Comparison of ENCODE assay signal across 9 mouse cellular contexts in genomic region chr11:54307139-54307816, GRCm38 (mm10). TPM values are rescaled to one million over a fixed set of nuclear protein-coding genes. Genes with fewer than 3 reads are reported as not detected.
DNase-seq lines count a peak whose midpoint lies in the region; ATAC-seq lines count a peak whose summit lies in the region.
"Had no signal": no experiment of that assay in that cellular context is flagged by ENCODE, and none has a peak within 500 bp of the region (broad histone marks: within the 10 kb centered on the region; RNA-seq: fewer than 3 reads in every experiment).

No protein-coding gene starts in this region.

- DNase-seq in kidney, adult 18-20 months = peak; percentile 56
- peak; percentile 82 for DNase-seq in MN1 (ENCODE audit: low spot score)
- peak; percentile 71 for DNase-seq in cerebellum, adult 8-10 months
- DNase-seq in heart, postnatal 36 days = peak; percentile 52 to 58
- peak; percentile 70 to 74 for DNase-seq in left cerebral cortex, postnatal 14 days (ENCODE audit: low spot score in 2 of 2)
- peak; percentile 54 for DNase-seq in retina, postnatal 7 days (ENCODE audit: low read depth, low spot score)
- no peak for DNase-seq in yolk sac, embryonic 10.5 days (ENCODE audit: low spot score)

- no peaks in the 10 kb centered on the region for H3K36me3 ChIP-seq in kidney, embryonic 15.5 days
- H3K36me3 ChIP-seq: liver, embryonic 15.5 days had no signal

- WGBS in kidney, embryonic 15.5 days = 77% methylated on average over 7 of the region's 7 CpGs

- peaks cover 14% of the 10 kb centered on the region for H3K4me1 ChIP-seq in kidney, embryonic 15.5 days

- H3K27me3 ChIP-seq in kidney, embryonic 15.5 days = peaks cover 17% of the 10 kb centered on the region

- H3K9ac ChIP-seq in kidney, embryonic 15.5 days = no peak overlapping the region
- H3K9ac ChIP-seq: liver, embryonic 15.5 days had no signal

- H3K4me3 ChIP-seq in kidney, embryonic 15.5 days (replicated peaks) = no peak overlapping the region
- H3K4me3 ChIP-seq: liver, embryonic 15.5 days had no signal

- H3K4me2 ChIP-seq in kidney, embryonic 15.5 days = no peak overlapping the region
- H3K4me2 ChIP-seq: liver, embryonic 15.5 days had no signal

- intact Hi-C loops in heart, postnatal 36 days (cut with DNase I) = loop anchor here (1.0 to 10.0 kb wide), 3 partner anchors 47 to 168 kb away; no protein-coding TSS in a partner anchor
- intact Hi-C loops in left cerebral cortex, postnatal 14 days (cut with DNase I) = loop anchor here (5.0 kb wide), 2 partner anchors 45 to 230 kb away; no protein-coding TSS in a partner anchor

- no peak overlapping the region for H3K27ac ChIP-seq in kidney, embryonic 15.5 days
- H3K27ac ChIP-seq: liver, embryonic 15.5 days had no signal

- no peaks in the 10 kb centered on the region for H3K9me3 ChIP-seq in kidney, embryonic 15.5 days (replicated peaks)
- H3K9me3 ChIP-seq: liver, embryonic 15.5 days had no signal

- no peak for ATAC-seq in kidney, embryonic 15.5 days (replicated peaks; ENCODE audit: low FRiP score)

RNA-seq across cellular contexts. Expression of gene Acsl6, which starts 3.7 kb away (rescaled TPM):
- 0.70 and 0.89 TPM in 2 replicates for polyA plus RNA-seq in kidney, embryonic 15.5 days (2015; fragmentation: Nextera tagmentation; extraction: Ambion mirVana)
- total RNA-seq in heart, postnatal 36 days (2021) = 1 to 10 TPM; 3.1 to 5.9 TPM
- total RNA-seq in left cerebral cortex, postnatal 14 days (2021) = 100 to 1,000 TPM; 183 to 184 TPM

RNA-seq across cellular contexts. Expression of gene Il3, which starts 40.2 kb away (rescaled TPM):
- not detected in 2 replicates for polyA plus RNA-seq in kidney, embryonic 15.5 days (2015; fragmentation: Nextera tagmentation; extraction: Ambion mirVana)
- not detected for total RNA-seq in heart, postnatal 36 days (2021)
- not detected for total RNA-seq in left cerebral cortex, postnatal 14 days (2021)
- polyA plus RNA-seq: liver, embryonic 15.5 days had no signal

RNA-seq across cellular contexts. Expression of gene Csf2, which starts 57.8 kb away (rescaled TPM):
- polyA plus RNA-seq in kidney, embryonic 15.5 days (2015; fragmentation: Nextera tagmentation; extraction: Ambion mirVana) = not detected in 2 replicates
- not detected for total RNA-seq in heart, postnatal 36 days (2021)
- not detected for total RNA-seq in left cerebral cortex, postnatal 14 days (2021)
- polyA plus RNA-seq: liver, embryonic 15.5 days had no signal

Comparison
In these comparisons a context has a peak if more than half of its experiments do, and no peak if none do; other contexts are left out.
1. RNA of gene Acsl6, which starts 3.7 kb away (total RNA-seq): 183 to 184 TPM in left cerebral cortex, postnatal 14 days; 3.1 to 5.9 TPM in heart, postnatal 36 days; every median in the first group is over 10 times any median in the second.